Mouse (Mus musculus): ENCODE measurements around the gene Spryd4. TPM values are rescaled to one million over a fixed set of nuclear protein-coding genes. Genes with fewer than 3 reads are reported as not detected.
"Not testable (repeated sequence)": the region's sequence is repeated elsewhere in the genome, so short reads cannot be mapped to it uniquely, and the experiment has no call there.

Spryd4 gene
- polyA plus RNA-seq, 1 experiment from 2014 or later, result 21.2 TPM

DNA sequence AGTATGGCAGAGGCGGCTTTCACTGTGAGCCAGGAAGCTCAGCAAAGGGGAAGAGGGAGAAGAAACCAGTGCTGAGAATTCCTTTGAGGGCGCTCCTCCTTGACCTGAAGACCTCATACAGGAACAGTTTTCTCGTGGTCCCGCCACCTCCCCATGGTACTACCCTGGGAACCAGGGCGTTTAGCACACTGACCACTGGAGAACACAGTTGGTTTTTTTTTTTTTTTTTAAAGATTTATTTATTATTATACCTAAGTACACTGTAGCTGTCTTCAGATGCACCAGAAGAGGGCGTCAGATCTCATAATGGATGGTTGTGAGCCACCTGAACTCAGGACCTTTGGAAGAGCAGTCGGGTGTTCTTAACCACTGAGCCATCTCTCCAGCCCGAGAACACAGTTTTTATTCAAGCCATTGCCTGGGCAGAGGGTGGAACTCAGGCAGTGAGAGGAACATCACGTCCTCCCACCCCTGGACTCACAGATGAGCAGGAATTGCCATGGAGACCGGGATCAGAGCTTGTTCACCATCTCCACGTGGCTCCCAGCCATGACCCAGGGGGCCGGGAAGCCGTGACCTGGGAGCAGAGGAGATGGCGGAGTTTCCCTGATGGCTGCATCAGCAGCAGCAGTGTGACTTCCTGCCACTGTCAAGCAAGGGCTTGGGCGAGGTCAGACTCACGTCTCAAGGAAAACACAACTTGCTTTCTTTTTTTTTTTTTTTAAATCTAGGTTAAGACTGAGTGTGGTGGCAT, 10.1 kb upstream of the Spryd4 start:
- 69% methylated on average over 16 of the region's 16 CpGs for WGBS

DNA sequence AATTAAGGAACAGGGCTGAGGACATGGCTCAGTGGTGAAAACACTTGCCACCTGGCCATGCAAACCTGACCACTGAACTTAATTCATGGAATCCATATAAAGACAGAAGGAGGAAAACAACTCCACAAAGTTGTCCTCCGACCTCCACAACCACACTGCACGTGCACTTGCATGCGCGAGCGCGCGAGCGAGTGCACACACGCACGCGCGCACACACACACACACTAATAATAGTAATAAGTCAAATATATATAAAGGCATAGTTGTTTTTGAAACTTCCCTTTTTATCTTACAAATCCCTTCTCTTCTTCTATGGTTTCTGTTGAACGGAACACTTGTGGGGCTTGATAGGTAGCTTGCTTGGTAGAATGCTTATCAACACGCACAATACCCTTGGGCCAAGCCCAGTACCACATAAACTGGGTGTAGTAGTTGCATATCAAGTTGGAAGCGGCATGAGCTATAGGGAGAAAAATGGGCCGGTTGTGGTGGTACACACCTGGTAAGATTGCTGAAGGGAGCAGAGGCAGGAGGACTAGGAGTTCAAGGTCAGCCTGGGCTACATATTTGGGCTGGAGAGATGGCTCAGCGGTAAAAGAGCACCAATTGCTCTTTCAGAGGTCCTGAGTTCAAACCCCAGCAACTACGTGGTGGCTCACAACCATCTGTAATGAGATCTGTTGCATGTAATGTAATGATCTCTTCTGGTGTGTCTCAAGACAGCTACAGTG, 6.9 kb upstream of the Spryd4 start:
- H3K36me3 ChIP-seq, result no peaks in the 10 kb centered on the region
- no peak overlapping the region for H3K4me3 ChIP-seq (replicated peaks)
- no peaks in the 10 kb centered on the region for H3K4me1 ChIP-seq (replicated peaks)
- WGBS, result 95% methylated on average over 18 of the region's 18 CpGs
- ATAC-seq, result no peak
- H3K9ac ChIP-seq (replicated peaks), result no peak overlapping the region
- peaks cover 7% of the 10 kb centered on the region for H3K27me3 ChIP-seq
- H3K27ac ChIP-seq, result no peak overlapping the region
- no peaks in the 10 kb centered on the region for H3K9me3 ChIP-seq
- H3K4me2 ChIP-seq (replicated peaks), result no peak overlapping the region

More for the DNA sequence above, 10.1 kb upstream of the Spryd4 start:
- Histone ChIP-seq H3K4me2 (replicated peaks) (no peak overlapping the region), H3K27me3 (peaks cover 3% of the 10 kb centered on the region; the same call in 1 of the 2 replicates), H3K27ac (no peak overlapping the region), H3K36me3 (no peaks in the 10 kb centered on the region), H3K4me1 (replicated peaks) (peaks cover 13% of the 10 kb centered on the region), H3K4me3 (replicated peaks) (no peak overlapping the region), H3K9me3 (no peaks in the 10 kb centered on the region), H3K9ac (replicated peaks) (no peak overlapping the region)
- ATAC-seq, result no peak

DNA sequence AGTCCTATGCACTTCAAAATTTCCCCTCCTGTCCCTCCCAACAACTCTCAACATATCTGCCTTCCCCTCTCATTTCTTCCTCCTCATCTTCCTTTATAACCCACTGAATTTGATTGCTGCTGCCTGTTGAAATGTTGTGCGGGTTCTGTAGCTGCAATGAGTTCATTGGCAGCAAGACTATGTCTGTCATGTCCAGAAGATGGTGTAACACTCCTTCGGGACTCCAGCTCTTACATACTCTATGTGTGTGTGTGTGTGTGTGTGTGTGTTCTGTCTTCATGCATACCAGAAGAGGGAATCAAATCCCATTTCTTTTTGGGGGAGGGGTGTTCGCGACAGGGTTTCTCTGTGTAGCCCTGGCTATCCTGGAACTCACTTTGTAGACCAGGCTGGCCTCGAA, 3.4 kb upstream of the Spryd4 start:
- H3K4me2 ChIP-seq (replicated peaks), result no peak overlapping the region
- ATAC-seq, result no peak
- H3K9ac ChIP-seq (replicated peaks), result no peak overlapping the region
- 91% methylated on average over 5 of the region's 5 CpGs for WGBS
- H3K27me3 ChIP-seq, result peaks cover 5% of the 10 kb centered on the region
- H3K4me3 ChIP-seq (replicated peaks), result no peak overlapping the region
- H3K4me1 ChIP-seq (replicated peaks), result peaks cover 20% of the 10 kb centered on the region
- no peak overlapping the region for H3K27ac ChIP-seq
- no peaks in the 10 kb centered on the region for H3K36me3 ChIP-seq
- no peaks in the 10 kb centered on the region for H3K9me3 ChIP-seq

DNA sequence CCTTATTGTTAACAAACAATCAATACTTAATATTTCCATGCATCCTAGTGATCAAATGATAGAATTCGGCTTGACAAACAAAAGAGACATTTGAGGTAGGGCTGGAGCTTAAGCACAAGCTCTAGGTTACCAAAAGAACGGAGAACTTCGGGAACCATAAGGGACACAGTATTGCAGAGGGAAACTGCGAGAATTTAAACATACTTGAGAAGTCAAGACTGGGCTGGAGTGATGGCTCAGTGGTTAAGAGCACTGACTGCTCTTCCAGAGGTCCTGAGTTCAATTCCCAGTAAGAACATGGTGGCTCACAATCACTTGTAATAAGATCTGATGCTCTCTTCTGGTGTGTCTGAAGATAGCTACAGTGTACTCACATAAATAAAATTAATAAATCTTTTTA, 2.5 kb upstream of the Spryd4 start:
- not testable (repeated sequence) for H3K4me2 ChIP-seq (replicated peaks); H3K36me3 ChIP-seq; H3K4me3 ChIP-seq (replicated peaks); H3K9me3 ChIP-seq; ATAC-seq; H3K27ac ChIP-seq; H3K27me3 ChIP-seq; H3K9ac ChIP-seq (replicated peaks)
- WGBS, result 91% methylated on average over 4 of the region's 4 CpGs
- peaks cover 21% of the 10 kb centered on the region for H3K4me1 ChIP-seq (replicated peaks)

DNA sequence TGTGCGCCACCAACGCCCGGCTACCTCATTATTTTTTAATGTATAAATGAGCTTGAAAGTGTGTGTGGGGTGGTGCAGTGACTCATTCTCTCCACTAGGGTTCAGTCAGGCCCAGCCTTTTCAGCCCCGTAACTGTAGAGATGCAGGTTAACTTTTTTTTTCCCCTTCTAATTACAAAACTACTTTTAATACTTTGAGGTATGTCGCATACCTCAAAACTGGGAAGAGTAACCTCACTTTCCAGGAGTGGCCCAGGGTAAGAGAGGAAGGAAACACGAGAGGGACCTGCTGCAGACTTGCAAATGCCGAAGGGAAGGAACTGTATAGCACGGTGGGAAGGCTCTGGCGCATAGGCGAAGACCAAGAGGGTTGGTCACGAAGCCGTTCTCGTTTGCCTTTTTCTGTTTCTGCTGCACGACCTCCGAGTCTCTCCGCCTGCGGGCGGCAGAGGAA, 1.3 kb upstream of the Spryd4 start:
- WGBS, result 1% methylated on average over 18 of the region's 18 CpGs
- H3K4me2 ChIP-seq (replicated peaks), result peak overlapping the region; percentile 52
- no peaks in the 10 kb centered on the region for H3K9me3 ChIP-seq
- H3K27ac ChIP-seq, result no peak overlapping the region
- H3K36me3 ChIP-seq, result no peaks in the 10 kb centered on the region
- peaks cover 21% of the 10 kb centered on the region for H3K4me1 ChIP-seq (replicated peaks)
- ATAC-seq, result peak; percentile 22; the same call in 1 of the 2 replicates
- 0 out of 2 replicates have a peak overlapping the region, but pooled peaks have one; percentile 23 for H3K9ac ChIP-seq (replicated peaks)
- peak overlapping the region; percentile 19 for H3K4me3 ChIP-seq (replicated peaks)
- peaks cover 5% of the 10 kb centered on the region for H3K27me3 ChIP-seq

DNA sequence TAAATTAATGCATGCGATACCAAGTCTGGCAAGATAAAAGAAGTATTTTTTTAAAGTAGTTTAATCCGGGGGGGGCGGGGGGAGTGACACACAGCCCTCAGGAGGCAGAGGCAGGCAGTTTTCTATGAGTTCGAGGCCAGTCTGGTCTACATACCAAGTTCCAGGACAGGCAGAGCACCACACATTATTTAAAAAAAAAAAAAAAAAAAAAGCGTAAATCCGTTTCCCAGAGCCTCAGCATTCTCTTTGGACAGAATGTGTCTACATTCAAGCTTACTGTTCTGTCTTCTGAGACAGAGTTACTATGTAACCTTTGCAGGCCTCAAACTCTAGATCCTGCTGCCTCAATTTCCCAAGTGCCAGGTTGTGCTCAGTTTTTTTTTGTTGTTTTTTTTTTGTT, 541 bp upstream of the Spryd4 start:
- WGBS, result 43% methylated on average over 6 of the region's 6 CpGs
- Histone ChIP-seq H3K36me3 (no peaks in the 10 kb centered on the region), H3K4me1 (replicated peaks) (peaks cover 21% of the 10 kb centered on the region), H3K4me2 (replicated peaks) (peak overlapping the region; percentile 82), H3K27me3 (peaks cover 5% of the 10 kb centered on the region), H3K9me3 (no peaks in the 10 kb centered on the region), H3K4me3 (replicated peaks) (peak overlapping the region; percentile 51), H3K9ac (replicated peaks) (peak overlapping the region; percentile 64), H3K27ac (no peak overlapping the region)
- 0 out of 2 replicates have a peak, but pooled peaks have one; percentile 5 for ATAC-seq

- Histone ChIP-seq H3K9me3 (no peaks in the 10 kb centered on the region), H3K27me3 (peaks cover 5% of the 10 kb centered on the region), H3K4me3 (replicated peaks) (peak overlapping the region; percentile 51), H3K27ac (no peak overlapping the region), H3K9ac (replicated peaks) (peak overlapping the region; percentile 64), H3K4me1 (replicated peaks) (peaks cover 21% of the 10 kb centered on the region), H3K4me2 (replicated peaks) (peak overlapping the region; percentile 82), H3K36me3 (no peaks in the 10 kb centered on the region; the same call in 1 of the 2 replicates)
- WGBS, result 27% methylated on average over 14 of the region's 14 CpGs
- ATAC-seq, result peak; percentile 12; the same call in 1 of the 2 replicates
Measured at GRCm38 (mm10) chr10:128210954-128211353, 653 bp downstream of the Spryd4 start.

GRCm38 (mm10) chr10:128210131-128210530, 1.5 kb downstream of the Spryd4 start:
- Histone ChIP-seq H3K27me3 (peaks cover 5% of the 10 kb centered on the region), H3K27ac (no peak overlapping the region), H3K9ac (replicated peaks) (no peak overlapping the region), H3K4me2 (replicated peaks) (peak overlapping the region; percentile 82), H3K4me1 (replicated peaks) (peaks cover 21% of the 10 kb centered on the region), H3K36me3 (no peaks in the 10 kb centered on the region; the same call in 1 of the 2 replicates), H3K4me3 (replicated peaks) (peak overlapping the region; percentile 51; the same call in 1 of the 2 replicates), H3K9me3 (no peaks in the 10 kb centered on the region)
- 90% methylated on average over 2 of the region's 2 CpGs for WGBS
- ATAC-seq, result no peak

DNA sequence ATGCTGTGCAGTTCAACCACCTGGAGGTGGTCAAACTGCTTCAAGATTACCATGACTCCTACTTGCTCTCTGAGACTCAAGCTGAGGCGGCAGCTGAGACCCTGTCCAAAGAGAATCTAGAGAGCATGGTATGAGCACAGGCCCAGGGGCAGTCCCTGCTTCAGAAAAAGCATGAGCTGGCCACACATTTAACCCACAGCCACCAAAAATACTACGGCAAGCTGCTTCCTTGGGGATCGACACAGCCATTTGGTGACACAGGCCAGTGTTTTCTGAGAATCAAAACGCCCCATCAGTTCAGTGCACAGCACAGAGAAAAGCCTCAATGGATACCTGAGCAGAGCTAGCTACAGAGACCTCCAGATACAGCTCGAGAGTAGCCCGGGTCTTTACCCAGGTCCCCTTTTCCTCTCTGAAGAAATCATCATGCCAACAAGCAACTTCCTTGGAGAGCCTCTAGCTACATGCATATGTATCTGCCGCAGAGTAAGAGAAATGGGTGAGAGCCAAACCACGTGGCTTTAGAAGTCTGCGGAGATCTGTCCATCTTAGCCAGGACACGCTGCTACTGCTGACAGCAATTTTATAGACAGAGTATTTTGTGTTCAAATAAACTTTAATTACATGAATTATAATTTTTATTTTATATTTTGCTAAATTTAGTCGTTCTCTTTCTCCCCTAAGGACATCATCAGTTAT, 2.1 kb downstream of the Spryd4 start:
- 92% methylated on average over 11 of the region's 11 CpGs for WGBS
- Histone ChIP-seq H3K36me3 (no peaks in the 10 kb centered on the region; the same call in 1 of the 2 replicates), H3K4me1 (replicated peaks) (peaks cover 21% of the 10 kb centered on the region), H3K4me3 (replicated peaks) (no peak overlapping the region), H3K27ac (no peak overlapping the region), H3K9ac (replicated peaks) (no peak overlapping the region), H3K4me2 (replicated peaks) (no peak overlapping the region), H3K27me3 (peaks cover 5% of the 10 kb centered on the region), H3K9me3 (no peaks in the 10 kb centered on the region)
- no peak for ATAC-seq

GRCm38 (mm10) chr10:128208326-128208725, 3.3 kb downstream of the Spryd4 start:
- Histone ChIP-seq H3K9ac (replicated peaks) (no peak overlapping the region), H3K4me2 (replicated peaks) (no peak overlapping the region), H3K27ac (no peak overlapping the region), H3K27me3 (no peaks in the 10 kb centered on the region), H3K36me3 (no peaks in the 10 kb centered on the region; the same call in 1 of the 2 replicates), H3K9me3 (no peaks in the 10 kb centered on the region), H3K4me1 (replicated peaks) (peaks cover 21% of the 10 kb centered on the region), H3K4me3 (replicated peaks) (no peak overlapping the region)
- no peak for ATAC-seq
- whole genome bisulfite sequencing, result 92% methylated on average over 10 of the region's 10 CpGs

GRCm38 (mm10) chr10:128204941-128205340, 6.7 kb downstream of the Spryd4 start:
- H3K4me3 ChIP-seq (replicated peaks), result no peak overlapping the region
- no peaks in the 10 kb centered on the region for H3K9me3 ChIP-seq
- no peak overlapping the region for H3K4me2 ChIP-seq (replicated peaks)
- ATAC-seq, result no peak
- H3K9ac ChIP-seq (replicated peaks), result no peak overlapping the region
- no peak overlapping the region for H3K27ac ChIP-seq
- no peaks in the 10 kb centered on the region for H3K27me3 ChIP-seq
- 94% methylated on average over 15 of the region's 15 CpGs for WGBS
- no peaks in the 10 kb centered on the region; the same call in 1 of the 2 replicates for H3K36me3 ChIP-seq
- H3K4me1 ChIP-seq (replicated peaks), result peaks cover under 1% of the 10 kb centered on the region; the same call in 1 of the 2 replicates
